Mouse (Mus musculus): ENCODE data around the gene 4930412O13Rik. TPM values are rescaled to one million over a fixed set of nuclear protein-coding genes. Genes with fewer than 3 reads are reported as not detected.

4930412O13Rik gene
- total RNA-seq (2021), result not detected

DNA sequence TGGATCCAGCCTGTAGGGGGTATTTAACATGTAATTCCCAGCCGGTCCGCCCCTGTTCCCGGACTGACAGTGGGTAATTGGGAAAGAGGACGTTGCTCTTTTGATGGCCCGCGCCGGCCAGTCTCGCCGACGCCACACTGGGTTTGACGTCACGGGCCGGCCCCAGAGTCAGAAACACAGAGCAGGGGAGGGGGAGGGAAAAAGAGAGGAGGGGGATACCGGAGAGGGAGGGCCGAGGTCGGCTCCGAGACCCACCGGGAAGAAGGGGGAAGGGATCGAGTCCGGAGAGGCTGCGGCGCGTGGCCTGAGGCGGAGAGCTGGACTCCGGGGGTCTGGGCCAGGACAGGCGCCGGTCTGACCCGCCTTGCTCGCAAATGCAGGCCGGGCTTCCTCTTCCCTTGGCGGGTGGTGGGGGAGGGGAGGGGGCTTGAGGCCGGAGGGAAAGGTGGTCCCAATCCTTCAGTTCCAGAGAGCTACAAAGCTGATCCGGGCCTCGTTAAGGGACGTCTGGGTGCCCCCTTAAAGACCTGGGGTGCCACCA, at the start of gene 4930412O13Rik:
4930412O13Rik (plus strand) TSS at position 202 of the 541 bp plus-strand sequence.
- no peak for DNase-seq (ENCODE audit: low spot score in 2 of 2)
- intact Hi-C loops (cut with DNase I), result loop anchor here (5.0 to 10.0 kb wide), 4 partner anchors 124 to 1206 kb away; partner anchors contain the start of gene Sfmbt2

DNA sequence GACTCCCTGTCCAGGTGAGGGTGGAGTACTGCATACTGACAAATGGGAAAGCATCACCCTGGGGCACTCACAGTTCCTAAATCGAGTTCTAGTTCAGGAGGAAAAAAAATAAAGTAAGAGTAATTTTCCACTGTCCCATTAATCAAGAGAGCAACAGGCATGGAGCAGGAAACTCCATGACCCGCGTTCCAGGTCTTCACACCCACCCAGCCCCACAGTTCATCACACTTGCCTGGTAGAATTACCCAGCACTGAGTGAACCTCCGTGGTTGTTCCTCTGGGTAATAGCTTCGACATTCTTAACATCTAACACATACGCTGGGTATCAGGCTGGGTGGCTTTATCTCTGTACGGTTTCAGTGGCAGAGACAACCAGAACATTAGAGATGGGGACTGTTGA, 47.3 kb upstream of the 4930412O13Rik start:
- no peak for DNase-seq (ENCODE audit: low spot score in 2 of 2)
- intact Hi-C loops (cut with DNase I), result no loop called here

DNA sequence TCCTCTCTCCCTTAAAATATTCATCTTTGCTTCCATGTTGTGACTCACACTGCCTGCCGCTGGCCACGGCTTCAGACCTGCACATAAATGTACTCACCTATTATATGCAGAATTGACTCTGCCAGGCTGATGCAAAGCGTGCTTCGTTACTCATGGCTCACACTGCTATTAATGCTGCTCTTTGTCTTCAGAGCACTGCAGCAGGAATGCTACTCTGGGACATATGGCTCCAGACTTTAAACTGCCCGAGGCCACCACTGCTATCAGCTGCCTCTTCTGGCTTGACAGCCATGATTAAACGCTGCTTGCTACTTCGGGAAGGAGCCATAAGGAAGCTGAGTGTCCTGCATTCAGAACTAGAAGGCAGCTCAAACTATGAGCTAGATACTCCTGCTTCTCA, 45.9 kb upstream of the 4930412O13Rik start:
- intact Hi-C loops (cut with DNase I), result no loop called here

DNA sequence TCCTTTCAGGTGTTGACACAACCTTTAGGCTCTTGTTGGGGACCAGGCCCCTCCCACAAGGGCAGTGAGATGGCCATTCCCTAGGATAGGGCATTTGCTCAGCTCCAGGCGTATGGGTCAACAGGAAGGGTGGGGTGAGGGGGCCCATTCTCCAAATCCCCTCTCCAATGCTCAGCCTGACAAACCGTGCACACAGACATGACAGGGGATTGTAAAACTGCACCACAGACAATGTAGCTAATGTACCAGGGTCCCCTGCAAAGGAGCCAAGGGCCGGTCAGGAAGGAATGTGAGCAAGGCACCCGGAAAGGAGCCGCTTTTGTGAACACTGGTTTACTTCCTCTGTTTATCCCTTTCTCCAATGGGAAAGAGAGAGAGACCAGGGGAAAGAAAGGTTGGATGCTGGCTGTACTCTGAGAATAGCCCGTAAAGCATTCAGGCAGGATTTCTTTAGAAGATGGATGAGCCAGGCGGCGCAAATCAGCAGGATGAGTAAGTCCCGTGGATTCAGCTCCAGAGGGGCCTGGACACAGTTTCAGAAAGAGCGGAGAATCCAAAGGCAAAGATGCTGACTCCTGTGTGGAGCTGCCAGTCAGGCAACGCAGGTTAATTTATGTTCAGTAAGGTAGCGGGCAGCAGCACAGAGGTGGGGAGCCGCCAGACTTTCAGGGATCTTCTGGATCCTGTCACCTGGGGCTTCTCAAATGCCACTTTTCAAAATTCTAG, 28.0 kb upstream of the 4930412O13Rik start:
- intact Hi-C loops (cut with DNase I), result no loop called here
- DNase-seq (ENCODE audit: low spot score in 2 of 2), result no peak

More for the DNA sequence above, 45.9 kb upstream of the 4930412O13Rik start:
- DNase-seq (ENCODE audit: low spot score in 2 of 2), result no peak

DNA sequence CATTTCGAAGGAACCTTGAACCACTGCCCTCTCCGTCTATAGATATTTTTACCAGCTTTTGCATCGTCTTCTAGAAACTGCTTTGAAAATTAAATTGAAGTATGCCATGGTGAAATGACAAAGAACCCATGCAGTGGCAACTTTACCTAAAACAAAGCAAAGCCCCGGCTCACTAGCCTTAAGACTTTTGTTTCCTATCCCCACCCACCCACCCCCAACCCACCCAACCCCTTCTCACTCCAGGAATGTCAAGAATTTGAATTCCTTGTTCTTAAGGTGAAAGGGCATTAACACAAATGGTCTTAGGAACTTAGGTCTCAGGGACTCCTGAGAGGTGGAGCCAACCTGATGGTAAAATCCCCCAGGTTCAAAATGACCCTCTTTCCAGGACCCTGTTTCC, 25.2 kb upstream of the 4930412O13Rik start:
- DNase-seq (ENCODE audit: low spot score in 2 of 2), result no peak
- intact Hi-C loops (cut with DNase I), result no loop called here

DNA sequence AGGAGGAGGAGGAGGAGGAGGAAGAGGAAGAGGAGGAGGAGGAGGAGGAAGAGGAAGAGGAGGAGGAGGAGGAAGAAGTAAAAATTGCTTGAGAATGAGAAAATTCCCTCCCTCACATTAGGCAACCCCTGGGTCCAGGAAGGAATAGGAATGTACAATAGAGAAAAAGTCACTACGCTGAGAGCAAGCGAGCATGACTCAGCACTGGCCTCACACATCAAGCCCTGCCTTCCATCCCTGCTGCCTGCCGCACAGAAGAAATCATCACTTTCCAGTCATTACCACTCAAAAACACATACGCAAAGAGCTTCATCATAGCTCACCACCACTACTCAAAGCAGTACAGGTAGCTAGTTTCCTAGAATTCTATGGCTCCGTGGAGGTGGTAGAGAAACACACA, 20.4 kb upstream of the 4930412O13Rik start:
- no peak for DNase-seq (ENCODE audit: low spot score in 2 of 2)
- intact Hi-C loops (cut with DNase I), result no loop called here

DNA sequence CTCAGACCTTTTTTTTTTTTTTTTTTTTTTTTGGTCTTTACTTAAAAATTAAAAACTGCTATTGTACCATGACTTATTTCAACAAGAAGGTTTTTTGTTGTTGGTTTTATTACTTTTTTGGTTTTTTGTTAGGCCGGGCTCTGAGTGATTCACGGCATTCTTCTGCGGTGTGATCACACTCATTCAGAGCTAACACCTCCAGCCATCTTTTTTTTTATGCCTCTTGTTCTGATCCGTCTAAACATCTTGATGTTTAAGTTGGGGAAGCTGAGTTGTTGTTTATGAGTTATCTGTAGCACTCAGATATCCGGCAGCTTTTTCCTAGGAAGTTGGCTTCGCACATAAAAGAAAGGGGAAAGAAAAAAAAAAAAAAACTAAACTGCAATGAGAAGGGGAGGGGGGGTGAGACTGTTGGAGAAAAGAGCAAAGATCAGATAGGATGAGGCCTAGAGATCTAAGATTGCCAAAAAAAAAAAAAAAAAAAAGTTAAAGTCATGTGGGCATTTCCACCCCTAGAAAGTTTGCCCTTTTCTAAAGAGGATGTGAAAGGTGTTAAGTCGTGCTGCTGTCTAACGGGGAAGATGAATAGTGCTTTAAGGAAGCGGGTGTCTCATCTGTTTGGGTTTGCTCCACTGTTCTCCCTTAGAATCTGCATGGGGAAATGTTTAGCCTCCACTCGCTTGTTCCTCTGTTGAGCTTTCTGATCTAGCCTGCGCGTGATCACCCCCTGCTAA, 13.8 kb upstream of the 4930412O13Rik start:
- intact Hi-C loops (cut with DNase I), result no loop called here
- no peak for DNase-seq (ENCODE audit: low spot score in 2 of 2)

DNA sequence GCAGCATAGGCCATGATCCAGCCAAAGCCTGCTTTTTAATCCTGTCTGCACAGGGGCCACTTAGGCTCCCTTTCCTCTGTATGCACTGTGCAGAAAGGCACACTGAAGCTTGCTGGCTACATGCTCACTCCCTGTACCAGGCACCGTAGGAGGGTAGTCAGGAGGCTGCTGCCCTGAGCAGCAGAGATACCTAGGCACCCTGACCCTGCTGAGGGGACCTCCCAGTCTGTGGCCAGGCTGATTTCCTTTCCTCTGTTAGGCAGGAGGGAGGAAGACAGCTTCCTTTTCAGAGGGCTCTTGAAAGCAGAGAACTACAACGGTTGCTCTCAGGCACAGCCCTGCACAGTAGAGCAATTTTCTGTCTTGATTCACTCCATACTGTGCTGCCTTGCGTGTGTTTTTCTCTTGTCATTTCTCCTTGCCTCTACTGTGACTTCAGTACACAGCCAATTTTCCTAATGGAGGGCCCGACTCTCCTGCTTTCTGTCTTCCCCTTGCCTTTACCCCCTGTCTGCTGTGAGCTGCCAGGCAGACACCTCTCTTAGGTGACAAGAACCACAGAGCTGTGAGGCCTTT, 9.8 kb upstream of the 4930412O13Rik start:
- intact Hi-C loops (cut with DNase I), result no loop called here

DNA sequence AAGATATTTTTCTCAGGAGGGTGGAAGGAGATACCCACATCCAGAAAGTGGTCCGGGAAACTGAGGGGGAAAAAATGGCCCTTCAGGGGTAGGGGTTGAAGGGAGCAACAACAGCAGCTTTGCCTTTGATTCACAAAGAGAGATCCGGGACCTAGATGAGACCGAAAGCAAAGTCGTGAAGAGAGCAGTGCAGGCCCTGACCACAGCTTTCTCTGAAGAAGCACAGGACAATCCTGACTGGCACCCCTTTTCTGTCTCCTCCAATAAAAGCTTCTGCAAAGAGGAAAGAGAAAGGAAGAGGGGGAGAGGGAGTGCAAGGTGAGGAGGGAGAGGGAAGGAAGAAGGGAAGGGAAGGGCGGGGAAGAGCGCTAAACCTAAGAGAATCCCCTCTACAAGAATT, 9.3 kb upstream of the 4930412O13Rik start:
- DNase-seq (ENCODE audit: low spot score in 2 of 2), result no peak
- intact Hi-C loops (cut with DNase I), result no loop called here

More for the DNA sequence above, 9.8 kb upstream of the 4930412O13Rik start:
- DNase-seq (ENCODE audit: low spot score in 2 of 2), result no peak

DNA sequence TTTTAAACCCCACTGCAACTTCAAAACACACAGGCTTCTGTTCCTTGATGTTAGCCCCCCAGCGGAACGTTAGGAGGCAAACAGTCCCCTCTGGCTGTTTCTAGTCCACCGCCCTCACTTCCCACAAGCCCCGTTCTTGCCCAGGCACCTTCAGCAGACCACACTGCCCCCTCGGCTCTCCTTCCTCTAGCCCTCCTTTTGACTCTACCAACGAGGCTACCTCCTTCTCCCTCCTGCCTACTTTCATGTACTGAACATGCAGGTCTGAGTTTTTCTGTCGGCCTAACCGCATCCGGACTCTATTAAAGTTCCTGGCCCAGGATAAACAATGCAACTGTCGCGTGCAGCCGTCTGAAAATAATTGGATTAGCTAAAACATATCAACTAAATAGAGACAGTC, 8.4 kb upstream of the 4930412O13Rik start:
- intact Hi-C loops (cut with DNase I), result no loop called here
- DNase-seq (ENCODE audit: low spot score in 2 of 2), result no peak

DNA sequence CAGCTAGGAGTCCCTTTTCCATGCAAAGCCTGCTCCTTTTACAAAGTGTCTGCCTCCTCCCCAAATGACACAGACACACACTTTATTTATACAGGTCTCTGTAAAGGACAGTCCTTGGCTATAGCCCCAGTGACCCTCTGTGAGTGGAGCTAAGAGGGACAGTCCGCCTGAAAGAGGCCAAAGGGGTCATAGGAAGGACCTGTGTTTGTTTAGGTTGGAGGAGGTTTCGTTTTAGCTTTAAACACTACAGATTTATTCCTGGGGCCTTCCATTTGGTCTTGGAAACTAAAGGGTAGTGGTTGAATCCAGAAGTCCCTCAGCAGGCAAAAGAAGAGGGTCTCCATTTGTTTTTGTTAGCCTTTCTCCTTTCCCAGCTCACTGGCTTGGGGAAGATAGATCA, 7.3 kb upstream of the 4930412O13Rik start:
- intact Hi-C loops (cut with DNase I), result no loop called here
- DNase-seq (ENCODE audit: low spot score in 2 of 2), result no peak

DNA sequence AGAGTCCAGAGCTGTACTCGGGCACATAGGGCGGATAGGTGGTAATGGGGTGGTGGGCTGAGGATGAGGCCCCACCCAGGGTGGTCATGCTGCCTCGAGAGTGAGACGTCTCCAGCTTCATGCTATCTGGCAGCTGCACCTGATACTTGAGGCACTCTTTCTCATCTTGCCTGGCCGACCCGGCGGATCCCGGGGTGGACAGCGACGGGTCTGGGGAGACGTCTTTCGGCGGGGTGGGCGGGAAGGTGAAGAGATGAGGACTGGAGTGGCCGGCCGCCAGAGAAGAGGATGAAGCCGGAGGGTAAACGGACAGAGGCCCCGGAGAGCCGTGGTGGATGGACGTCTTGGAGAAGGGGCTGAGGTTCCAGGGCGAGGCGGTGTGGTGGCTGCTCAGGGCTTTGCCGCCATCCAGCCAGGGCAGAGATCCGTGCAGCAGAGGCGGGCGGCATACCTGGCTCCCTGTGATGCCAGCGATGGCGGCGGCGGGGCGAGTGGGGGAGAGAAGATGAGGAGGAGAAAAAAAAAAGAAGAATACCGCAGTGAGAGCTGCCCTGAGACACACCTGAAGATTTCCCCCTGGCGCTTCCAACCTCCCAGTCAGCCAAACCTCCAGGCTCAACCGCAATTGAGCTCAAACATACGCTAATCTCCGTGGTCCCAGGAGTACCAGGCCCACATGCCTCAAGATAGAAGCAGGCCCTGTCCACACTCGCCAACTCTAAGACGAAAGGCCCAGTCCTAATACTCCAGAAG, 6.4 kb upstream of the 4930412O13Rik start:
- intact Hi-C loops (cut with DNase I), result no loop called here
- no peak for DNase-seq (ENCODE audit: low spot score in 2 of 2)

DNA sequence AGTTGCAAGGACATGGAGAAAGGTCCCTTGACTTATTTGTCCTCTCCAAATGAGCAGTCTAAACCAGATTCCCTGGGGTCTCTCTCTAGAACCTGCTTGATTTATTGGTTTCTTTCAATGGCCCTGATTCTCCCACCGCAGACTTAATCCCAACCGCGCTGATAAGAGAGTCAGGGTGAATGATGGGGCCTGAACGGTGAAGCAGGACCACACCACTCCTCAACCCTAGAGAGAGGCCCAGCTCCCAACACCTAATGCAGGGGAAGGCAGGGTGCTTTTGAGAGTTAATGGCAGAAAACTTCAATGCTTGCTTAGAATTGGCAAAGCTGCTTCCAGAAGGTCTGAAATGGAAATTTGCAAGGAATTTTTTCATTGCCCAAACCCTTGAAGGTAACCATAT, 5.8 kb upstream of the 4930412O13Rik start:
- intact Hi-C loops (cut with DNase I), result no loop called here
- no peak for DNase-seq (ENCODE audit: low spot score in 2 of 2)

DNA sequence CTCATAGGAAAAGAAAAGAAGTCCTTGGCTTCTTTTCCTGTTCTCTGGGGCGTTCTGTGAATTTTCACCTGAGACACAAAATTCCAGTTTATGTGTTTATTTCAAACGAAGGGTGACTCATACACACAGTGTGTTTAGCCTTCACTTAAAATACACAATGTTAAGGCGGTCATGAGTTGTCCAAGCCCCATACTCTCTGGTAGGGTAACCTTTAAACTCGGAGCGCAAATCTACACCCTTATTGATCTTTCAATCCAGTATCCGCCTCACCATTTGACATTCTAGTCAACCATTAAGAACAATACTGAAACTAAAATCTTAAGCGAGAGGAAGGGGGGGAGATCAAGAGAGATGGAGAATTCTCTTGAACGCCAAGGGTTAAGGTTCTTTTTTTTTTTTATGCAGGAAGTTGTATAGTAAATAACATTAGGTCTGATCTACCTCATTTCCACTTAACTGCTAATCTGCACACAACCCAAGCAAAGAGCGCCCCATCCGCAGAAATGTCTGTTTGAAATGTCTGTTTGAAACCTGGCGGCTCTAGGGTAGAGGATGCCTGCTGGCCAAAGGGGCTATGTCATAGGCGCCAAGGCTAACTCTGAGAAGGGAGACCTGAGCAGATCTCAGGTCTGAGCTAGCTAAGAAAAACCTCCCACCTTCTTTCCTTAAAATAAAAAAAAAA, 5.2 kb upstream of the 4930412O13Rik start:
- intact Hi-C loops (cut with DNase I), result no loop called here
- no peak for DNase-seq (ENCODE audit: low spot score in 2 of 2)

DNA sequence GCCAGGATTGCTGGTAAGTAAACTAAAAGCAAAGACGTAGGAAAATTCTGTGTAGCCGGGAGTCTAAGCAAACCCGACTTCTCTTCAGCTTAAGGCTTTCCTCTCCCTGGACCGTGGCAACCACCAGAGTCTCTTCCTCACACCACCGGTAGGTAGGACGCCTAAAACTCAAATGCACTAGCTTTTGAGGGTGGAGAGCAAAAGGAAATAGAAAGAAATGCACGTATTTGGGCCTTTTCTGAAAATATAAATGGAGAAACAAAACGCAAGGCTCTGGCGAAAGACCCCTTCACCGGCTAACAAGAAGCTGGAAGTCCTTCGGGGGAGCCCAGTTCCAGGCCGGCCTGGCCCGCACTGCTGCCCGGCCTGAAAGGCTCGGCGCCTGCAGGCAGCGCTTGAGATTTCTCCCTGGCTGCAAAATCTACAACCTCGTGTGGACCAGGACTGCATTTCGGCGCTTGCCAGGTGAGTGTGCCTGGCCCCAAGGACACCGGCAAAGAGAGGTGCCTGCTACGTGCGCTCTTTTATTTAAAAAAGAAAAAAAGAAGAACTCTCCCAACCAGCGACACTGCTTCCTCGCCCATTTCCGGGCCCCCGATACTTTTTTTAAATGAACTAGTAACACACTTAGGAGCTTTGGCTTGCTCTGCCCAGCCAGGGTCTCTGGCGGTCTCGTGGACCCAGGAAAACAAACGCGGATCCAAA, 4.3 kb upstream of the 4930412O13Rik start:
- DNase-seq (ENCODE audit: low spot score in 2 of 2), result no peak
- intact Hi-C loops (cut with DNase I), result no loop called here

DNA sequence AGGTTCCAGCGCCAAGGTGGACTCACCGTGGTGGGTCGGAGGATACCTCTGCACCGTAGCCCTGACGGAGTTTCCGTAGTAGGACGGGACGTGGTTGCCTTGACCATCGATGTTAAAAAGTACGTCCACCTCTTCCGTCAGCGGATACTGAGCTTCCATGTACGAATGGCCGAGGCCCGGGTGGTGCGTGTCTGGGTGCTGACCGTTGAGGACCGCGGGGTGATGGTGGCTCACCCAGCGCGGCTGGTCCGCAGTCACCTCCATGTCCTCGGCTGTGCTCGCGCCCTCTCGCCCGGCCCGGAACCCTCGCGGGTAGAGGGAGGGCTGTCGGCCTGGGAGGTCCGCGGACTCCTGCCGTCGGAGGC, 3.7 kb upstream of the 4930412O13Rik start:
- intact Hi-C loops (cut with DNase I), result no loop called here
- no peak for DNase-seq (ENCODE audit: low spot score in 2 of 2)

DNA sequence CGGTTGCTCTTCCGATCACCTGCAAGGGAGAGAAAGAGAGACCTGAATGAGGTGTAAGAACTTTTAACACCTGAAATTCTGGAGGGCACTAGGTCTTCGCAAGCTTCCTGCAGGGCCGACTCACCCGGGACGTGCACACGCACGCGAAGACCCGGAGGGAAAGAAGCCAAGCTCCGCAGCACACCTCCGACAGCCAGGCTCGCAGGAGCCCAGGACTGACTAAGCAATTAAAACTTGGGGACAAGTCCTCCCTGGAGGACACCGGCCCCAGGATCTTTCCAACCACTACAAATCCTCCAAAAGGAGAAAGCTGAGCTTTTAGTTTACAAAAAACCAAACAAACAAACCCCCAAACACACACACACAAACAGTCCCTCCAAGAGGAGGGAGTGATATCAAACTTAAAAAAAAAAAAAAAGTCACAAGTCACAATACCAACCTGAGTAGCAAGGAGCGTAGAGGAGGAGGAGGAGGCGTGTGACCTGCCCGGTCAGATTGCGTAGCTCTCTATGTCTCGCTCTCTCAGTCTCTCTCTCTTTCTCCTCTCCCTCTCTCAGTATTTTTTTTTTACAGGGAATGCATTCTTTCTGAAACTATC, 3.0 kb upstream of the 4930412O13Rik start:
- no peak for DNase-seq (ENCODE audit: low spot score in 2 of 2)
- intact Hi-C loops (cut with DNase I), result no loop called here

DNA sequence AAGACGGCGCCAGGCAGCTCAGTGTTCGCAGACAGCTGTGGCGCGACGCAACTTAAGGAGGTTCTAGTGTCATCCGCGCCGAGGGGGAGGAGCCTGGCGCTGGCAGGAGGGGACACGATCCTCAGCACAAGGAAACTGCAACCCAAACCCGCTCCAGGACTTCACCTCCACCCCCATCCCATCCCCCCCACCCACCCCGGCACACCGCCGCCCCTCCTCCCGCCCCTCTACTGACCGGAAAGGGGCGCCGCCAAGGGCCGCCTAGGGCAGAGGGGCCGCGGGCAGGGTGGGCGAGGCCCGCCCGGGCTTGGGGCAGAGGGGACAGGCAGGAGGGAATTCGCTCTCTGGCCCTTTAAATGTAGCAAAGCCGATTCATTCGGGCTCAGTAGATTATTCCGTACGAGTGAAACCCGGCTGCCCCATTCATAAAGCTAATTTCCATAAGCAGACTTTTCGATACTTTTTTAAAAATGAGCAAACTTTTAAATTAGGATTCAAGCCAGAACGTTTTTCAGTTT, 2.4 kb upstream of the 4930412O13Rik start:
- DNase-seq (ENCODE audit: low spot score in 2 of 2), result no peak
- intact Hi-C loops (cut with DNase I), result no loop called here
